Mouse (Mus musculus) olfactory bulb, adult 2 months (tissue): ENCODE measurements at regions not wholly inside any gene's neighbourhood (a gene's known extent, or its start where the extent isn't known, plus 50 kb on each side); places are given as distances from the start of the nearest gene placed in this dataset.

ENCODE experiments used
- CTCF ChIP-seq: fragments of 200-500 bp; IDR thresholded peaks from 2 replicates; pipeline ENCODE4 v1.5.1; 2012; ENCODE audit warnings: low read depth, mild to moderate bottlenecking, low read length, moderate library complexity; ENCODE audit not compliant: insufficient read depth
- POLR2A ChIP-seq: fragments of 200-500 bp; IDR thresholded peaks from 2 replicates; pipeline ENCODE4 v1.6.1; 2012; ENCODE audit warnings: mild to moderate bottlenecking, low read depth, low read length, moderate library complexity; ENCODE audit not compliant: insufficient read depth

DNA sequence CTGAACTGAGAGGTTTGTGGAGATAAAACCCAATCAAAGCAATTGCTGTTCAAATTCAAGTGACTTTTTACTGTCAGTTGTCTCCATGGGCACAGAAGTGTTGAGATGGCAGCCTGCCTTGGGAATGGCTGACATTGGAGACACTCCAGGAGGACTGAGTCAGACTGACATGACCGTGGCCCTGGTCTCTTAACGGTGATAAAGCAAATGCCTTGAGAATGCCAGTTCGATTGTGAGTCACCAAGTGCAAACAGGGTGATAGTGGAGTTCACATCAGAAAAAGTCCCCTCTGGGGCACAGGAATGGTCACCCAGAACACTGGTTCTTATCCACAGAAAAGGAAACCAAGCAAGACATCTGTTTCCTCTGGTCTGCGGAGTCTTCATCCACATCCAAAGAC is 362.8 kb upstream of the Thbs1 start:
- TF ChIP-seq CTCF (no peak), POLR2A (no peak)
